Mouse (Mus musculus) C2C12 (cell line): ENCODE measurements at regions not wholly inside any gene's neighbourhood (a gene's known extent, or its start where the extent isn't known, plus 50 kb on each side); places are given as distances from the start of the nearest gene placed in this dataset.

Experiments
- CEBPB ChIP-seq: IDR thresholded peaks from one replicate; pipeline ENCODE4 v1.6.1; 2011; ENCODE audit warnings: low read depth, mild to moderate bottlenecking, control low read depth, moderate library complexity
- CTCF ChIP-seq: IDR thresholded peaks from one replicate; pipeline ENCODE4 v1.5.1; 2011; ENCODE audit not compliant: control insufficient read depth, insufficient read depth, insufficient read length
- MAX ChIP-seq: IDR thresholded peaks from one replicate; pipeline ENCODE4 v1.6.1; 2011; ENCODE audit warnings: mild to moderate bottlenecking, control low read depth
- MYOD1 ChIP-seq: IDR thresholded peaks from one replicate; pipeline ENCODE4 v1.6.1; 2011; ENCODE audit warnings: low read depth; ENCODE audit not compliant: control insufficient read depth, insufficient read length

- TF ChIP-seq CTCF: no peak
- TF ChIP-seq MAX: no peak
- no peak for TF ChIP-seq MYOD1
- TF ChIP-seq CEBPB: no peak
These were observed 98.6 kb downstream of the Apob start for GRCm38 (mm10) chr12:8076010-8076540.
